Mouse (Mus musculus) bone marrow macrophage, adult 2 months (primary cell): ENCODE data around the gene Qser1.

ENCODE experiments used
- CTCF ChIP-seq: IDR thresholded peaks from 2 replicates; pipeline ENCODE4 v1.5.1; 2012; ENCODE audit warnings: low read depth, mild to moderate bottlenecking, low read length, moderate library complexity
- POLR2A ChIP-seq: IDR thresholded peaks from 2 replicates; pipeline ENCODE4 v1.6.1; 2012; ENCODE audit warnings: mild to moderate bottlenecking, low read depth, low read length, borderline replicate concordance

GRCm38 (mm10) chr2:104736241-104736640, 80.3 kb downstream of the Qser1 start:
- no peak for TF ChIP-seq POLR2A
- no peak for TF ChIP-seq CTCF
